Mouse (Mus musculus): Measurements from ENCODE around the gene Calml3. TPM values are rescaled to one million over a fixed set of nuclear protein-coding genes. Genes with fewer than 3 reads are reported as not detected.
"Not testable (repeated sequence)": the region's sequence is repeated elsewhere in the genome, so short reads cannot be mapped to it uniquely, and the experiment has no call there.

The Calml3 gene
- not detected for total RNA-seq (2022)

DNA sequence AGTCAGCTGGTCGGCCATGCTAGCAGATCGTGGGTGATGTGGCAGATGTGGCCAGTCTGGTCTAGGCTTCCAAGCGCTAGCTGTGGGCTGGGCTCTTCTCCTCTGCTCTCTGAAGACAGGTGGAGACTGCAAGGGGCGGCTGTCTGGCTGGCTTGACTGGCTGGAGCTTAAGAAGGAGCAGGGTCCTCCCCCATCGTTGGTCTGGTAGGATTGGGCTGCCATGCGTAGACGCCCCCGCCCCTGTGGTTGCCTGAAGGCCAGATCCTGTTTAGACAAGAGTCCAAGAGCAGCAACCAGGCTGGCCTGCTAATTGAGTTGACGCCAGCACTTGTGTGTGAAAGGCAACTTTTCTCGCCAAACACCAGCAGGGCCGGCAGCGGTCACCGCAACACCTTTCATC is at the start of gene Calml3:
Gene Calml3 (minus strand): TSS at position 131 of the 400 bp plus-strand sequence.
- DNase-seq (ENCODE audit: low spot score) = no peak

DNA sequence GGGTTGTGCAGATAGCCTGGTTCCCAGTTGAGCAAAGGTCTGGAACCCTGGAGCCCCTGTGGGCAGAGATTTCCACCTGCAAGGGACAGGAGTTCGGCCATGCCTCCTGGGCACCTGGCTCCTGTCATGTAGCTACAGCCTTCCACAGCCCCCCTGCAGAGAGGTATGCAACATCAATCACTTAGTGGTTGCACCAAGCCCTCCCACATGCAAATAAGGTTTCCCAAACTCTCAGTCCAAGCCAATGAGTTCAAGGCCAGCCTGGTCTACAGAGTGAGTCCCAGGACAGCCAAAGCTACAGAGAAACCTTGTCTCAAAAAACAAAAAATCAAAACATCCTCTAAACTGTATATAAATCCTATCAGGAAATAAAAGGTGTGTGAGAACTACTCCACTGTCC is 46.2 kb upstream of the Calml3 start:
- DNase-seq (ENCODE audit: low spot score) = no peak

DNA sequence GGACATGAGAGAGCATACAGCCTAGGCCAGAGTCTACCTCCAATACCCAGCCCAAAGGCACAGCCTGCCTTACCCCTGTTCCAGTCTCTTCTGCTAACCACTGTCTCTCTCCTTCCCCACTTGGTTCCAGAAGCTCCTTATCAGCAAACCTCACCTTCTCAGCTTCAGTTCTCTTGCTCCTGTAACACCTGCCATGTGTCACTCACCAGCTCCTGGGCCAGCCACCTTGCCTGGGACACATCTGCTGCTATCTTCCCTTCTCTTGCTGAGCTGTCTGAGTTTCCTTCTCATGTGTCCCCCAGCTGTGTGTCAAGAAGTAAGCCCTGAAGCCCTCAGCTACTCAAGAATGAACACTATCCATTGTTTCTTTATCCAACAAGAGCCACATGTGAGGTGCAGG is 36.5 kb upstream of the Calml3 start:
- not testable (repeated sequence) for DNase-seq (ENCODE audit: low spot score)

DNA sequence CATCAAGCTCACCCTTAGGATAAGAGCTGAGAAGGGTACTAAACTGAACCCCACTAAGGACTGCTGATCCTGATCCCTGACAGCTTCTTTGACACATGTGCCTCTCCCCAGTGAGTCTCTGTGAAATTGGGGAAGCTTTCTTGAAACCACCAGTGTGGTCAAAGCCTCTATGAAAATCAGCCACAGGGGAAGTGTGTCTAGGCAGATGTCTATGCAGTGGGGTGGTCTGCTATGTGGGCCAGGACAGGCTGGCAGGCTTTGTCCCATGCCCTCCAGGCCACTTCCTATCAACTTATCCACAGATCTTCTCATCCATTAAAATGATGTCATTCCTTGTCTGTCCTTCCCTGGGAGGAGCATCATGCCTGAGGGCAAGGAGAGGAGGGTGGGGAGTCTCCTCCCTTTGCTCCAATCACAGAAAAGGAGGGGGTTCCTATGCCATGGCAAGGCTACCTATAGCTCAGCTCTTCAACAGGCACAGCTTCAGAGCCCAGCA is 33.2 kb upstream of the Calml3 start, which contains the start of gene Calm4:
Gene Calm4 (plus strand): TSS at position 446 of the 496 bp plus-strand sequence.
- not testable (repeated sequence) for DNase-seq (ENCODE audit: low spot score)

DNA sequence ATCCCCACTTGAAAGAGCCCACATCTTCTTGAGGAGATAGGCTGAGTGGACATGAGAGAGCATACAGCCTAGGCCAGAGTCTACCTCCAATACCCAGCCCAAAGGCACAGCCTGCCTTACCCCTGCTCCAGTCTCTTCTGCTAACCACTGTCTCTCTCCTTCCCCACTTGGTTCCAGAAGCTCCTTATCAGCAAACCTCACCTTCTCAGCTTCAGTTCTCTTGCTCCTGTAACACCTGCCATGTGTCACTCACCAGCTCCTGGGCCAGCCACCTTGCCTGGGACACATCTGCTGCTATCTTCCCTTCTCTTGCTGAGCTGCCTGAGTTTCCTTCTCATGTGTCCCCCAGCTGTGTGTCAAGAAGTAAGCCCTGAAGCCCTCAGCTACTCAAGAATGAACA is 29.5 kb upstream of the Calml3 start:
- not testable (repeated sequence) for DNase-seq (ENCODE audit: low spot score)

DNA sequence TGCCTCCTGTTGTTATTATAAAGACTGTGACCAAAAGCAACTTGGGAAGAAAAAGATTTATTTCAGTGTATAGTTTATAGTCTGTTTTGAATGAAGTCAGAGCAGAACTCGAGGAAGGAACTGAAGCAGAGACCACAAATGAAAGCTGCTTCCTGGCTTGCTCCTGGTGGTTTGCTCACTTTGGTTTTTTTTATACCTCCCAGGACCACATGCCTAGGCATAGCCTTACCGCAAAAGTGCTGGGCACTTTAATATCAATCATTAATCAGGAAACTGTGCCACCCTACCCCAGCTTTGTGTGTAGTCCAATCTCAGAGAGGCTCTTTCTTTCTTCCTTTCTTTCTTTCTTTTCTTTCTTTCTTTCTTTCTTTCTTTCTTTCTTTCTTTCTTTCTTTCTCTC is 28.3 kb upstream of the Calml3 start:
- no peak for DNase-seq (ENCODE audit: low spot score)

DNA sequence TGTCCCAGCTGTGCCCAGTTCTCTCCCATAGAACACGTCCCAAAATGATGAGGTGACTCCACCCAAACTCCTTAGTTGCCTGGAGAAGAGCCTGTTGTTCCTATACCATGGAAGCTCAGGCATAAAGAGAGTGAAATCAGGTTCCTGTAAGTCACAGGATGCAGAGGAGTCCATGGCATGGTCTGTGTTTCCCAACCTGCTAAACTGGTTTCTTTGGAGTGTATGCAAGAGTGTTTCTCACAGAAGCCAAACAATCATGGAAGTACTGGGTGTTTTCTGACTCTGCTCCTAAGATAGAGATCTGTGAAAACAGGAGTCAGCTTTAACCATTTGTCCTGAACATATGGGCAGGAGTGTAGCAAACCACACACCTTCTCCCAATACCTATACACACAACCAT is 27.9 kb upstream of the Calml3 start:
- DNase-seq (ENCODE audit: low spot score) = no peak

DNA sequence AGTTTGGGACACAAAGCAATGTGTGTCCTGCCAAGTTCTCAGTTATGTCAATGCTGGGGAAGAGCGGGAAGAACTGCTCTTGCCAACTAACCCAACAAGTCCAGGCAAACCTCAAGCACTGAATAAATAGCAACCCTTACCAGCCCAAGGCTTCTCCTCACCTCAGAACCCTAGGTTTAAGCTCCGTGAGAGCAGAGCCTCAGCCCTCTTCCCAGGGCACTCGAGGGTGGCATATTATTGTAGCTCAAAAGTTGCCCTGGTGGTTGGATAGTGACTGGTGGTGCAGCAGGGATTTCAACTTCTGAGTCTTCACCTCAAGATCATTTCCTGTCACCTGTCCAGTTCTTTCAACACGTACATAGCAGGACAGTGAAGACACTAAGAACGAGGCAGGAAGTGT is 27.4 kb upstream of the Calml3 start:
- DNase-seq (ENCODE audit: low spot score) = no peak

DNA sequence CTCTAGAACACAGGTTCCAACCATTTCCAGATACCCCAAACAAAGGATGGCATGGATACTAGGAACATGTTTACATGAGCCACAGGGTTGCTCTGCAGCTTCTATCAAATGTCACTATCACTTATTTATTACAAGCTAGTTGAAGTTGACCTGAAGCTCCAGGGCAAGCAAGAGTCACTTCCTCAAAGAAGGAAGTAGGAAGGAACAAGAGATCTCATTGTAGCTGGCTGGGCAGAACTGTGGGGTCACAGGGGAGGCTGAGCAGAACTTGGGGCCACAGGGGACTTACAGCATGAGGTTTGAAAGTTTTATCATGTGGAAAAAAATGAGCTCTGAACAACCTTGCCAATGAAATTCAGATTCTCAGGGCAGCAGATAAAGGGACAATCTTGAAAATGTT is 21.6 kb upstream of the Calml3 start:
- DNase-seq (ENCODE audit: low spot score) = no peak

DNA sequence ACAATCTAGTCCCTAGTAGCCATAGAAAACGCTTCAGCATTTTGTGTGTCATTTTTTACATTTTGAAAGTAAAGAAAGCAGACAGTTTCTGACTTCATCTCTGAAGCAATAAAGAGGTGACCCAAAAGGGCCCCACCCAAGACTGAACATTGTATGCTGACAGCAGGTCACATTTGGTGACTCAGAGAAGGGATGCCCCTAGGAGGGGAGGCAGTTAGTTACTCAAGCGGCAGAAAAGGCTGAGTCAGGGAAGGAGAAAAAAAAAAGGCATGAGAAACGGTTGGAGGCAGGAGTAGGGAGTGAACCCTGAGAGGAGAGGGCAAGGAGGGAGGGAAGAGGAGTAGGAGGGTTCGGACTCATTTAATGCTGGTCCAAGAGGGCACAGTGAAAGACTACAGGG is 18.0 kb upstream of the Calml3 start:
- no peak for DNase-seq (ENCODE audit: low spot score)

DNA sequence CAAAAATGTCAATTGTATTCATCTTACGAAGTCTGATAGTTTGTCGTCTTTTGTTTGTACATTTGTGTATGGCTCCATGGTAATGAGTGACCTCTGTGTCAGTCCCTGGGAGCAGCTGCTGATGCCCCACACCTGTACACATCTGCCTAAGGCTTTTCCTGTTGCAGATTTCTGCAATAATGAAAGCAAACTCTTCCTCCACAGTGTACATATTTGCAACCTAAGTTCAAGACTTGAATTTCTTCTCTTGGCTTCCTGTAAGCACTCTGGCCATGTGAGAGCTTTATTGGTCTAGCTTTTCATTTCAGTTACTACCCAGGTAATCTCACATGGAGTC is 14.6 kb upstream of the Calml3 start:
- DNase-seq (ENCODE audit: low spot score) = no peak

DNA sequence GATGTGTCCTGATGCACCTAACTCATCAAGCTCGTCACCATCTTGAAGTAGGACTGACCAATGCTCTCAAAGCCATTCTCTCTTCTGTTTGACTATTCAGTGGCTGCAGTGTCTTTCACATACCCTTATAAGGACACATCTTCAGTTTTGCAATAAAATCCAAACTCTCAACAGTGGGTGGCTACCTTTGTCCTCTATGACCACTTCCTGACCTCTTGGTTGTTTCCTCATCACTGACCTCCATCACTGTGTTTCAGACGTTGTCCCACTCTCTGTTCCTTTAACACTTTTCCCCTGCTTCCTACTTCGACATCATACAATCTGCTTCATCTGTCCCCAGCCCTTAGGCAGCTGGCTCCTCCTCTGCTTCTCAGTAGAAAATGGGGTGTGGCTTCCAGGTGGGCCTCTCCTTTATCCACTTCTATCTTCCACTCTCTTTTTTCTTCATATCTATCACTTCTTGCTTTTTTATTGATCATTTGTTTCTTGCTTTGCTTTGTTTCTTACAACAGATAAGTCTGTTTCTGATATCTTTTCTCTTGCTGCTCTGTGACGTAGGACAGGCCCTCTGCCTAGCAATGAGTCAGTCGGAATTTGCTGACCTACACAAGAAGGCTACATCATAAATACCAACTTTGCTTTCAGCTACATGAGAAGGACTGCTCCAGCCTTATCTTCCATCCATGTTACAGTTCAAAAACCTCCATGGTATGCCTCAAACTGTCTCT is 14.1 kb upstream of the Calml3 start:
- no peak for DNase-seq (ENCODE audit: low spot score)

DNA sequence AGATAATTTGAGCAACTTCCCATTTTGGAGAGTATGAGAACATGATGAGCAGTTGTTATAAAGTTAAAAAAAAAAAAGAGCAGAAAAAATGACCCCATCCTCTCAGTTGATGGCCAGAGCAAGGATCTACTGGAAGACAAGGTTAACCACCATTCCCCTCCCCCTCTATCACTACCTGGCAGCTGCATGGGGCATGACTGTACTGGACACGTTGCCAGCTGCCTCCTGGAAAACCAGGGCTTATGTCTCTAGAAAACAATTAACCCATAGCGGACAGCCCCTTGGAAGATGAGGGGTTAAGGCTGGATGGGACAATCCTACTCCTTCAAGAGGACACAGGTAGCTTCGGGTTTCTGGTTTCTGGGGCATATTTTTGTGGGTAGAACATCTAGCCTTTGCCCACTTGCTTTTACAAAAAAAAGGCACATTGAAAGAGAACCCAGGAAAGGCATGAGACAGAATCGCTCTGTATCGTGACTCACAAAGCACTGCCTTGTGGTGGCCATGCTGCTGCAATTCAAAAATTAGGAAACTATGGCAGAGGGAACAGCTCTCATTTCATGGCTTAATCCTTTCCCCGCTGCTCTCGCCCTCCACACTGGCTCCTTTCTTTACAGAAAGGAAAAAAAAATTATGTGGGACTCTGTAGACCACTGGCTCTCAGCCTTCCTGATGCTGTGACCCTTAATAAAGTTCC is 3.2 kb upstream of the Calml3 start:
- no peak for DNase-seq (ENCODE audit: low spot score)

DNA sequence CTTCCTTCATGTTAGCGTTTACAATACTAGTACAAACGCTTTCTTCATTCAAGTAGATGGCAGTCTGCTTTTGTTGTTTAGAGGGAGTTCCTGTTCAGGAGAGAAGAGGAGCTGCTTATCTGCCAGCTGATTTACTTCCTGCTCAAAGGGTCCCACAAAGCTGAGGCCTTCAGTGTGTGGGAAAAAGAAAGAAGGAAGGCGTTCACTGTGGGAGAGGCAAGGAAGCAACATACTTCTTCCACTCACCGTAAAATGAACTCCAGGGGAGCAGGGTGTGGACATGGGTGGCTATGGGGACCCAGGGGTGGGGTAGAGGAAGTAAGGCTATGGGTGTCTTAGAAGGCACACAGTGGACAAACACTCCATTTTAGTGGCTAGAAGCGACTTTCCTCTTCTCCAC is 1.5 kb upstream of the Calml3 start:
- no peak for DNase-seq (ENCODE audit: low spot score)

DNA sequence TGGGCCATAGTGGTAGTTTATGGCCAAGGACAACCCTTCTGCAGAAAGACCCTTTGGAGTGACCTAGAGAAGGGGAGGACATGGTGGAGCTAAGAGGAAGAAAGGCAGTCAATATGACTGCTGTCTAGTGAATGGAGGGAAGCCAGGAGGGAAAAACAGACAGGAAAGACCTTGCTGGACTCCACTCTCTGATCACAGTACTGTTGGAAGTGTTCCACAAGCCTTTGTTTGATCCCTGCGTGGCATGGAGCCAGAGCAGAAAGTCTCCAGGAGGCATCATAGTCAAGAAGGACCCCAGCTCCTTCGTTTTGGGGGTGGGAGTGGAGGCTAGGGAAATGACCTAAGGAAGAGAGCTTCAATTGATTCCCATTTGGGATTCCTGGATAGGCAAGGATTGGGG is 1.0 kb upstream of the Calml3 start:
- DNase-seq (ENCODE audit: low spot score) = no peak

DNA sequence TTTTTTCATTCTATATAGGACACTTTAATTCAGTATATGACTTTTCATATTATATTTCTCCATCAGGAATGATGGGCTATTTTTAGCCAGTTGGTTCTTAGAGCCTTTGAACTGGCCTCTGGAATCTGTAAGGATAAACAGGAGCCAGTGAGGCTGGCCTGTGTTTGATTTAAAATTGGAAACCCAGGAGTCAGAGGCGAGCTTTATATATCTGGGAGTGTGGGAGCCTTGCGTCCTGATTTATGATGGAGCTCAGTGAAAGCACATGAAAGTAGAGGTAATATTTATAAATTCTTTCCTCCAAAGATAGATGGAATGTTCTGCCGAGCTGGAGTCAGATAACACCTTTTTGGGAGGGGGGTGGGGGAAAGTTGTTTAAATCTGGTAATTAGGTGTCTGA is 4.7 kb downstream of the Calml3 start:
- DNase-seq (ENCODE audit: low spot score) = no peak

DNA sequence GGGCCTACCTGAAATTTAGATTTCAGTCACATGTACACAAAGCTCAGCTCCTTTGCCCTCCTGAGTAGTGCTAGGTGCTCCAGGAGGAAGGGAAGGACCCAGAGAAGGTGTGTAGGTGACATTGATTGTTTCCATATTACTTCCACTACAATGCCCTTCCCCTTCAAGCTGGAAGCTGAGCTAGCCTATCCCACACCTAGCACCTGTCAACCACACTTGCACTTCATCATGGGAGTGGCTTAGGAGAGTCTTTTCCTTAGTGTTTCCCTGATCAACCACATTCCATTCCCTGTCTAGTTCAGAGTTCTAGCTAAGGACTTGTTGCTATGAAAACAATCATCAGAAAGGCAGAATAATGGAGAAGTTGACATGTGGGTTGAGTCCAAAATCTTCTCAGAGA is 5.4 kb downstream of the Calml3 start:
- DNase-seq (ENCODE audit: low spot score) = no peak

DNA sequence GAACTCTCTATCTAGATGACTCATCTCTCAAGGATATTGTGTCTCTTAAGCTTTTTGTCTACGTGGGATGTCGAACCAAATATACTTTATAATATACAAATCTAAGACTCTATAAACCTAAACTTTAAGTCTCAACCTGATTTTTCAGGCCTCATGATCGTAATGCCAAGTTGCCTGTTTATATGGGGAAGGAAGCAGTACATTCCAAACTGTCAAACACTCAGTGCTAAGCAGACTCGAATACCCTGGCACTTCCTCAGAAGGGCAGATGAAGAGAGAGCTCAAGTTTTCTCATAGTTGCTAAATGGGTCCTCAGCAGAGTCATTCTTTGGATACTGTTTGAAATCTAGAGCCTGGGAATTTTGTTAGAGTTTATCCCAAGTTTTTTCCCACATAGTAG is 7.5 kb downstream of the Calml3 start:
- DNase-seq (ENCODE audit: low spot score) = no peak

DNA sequence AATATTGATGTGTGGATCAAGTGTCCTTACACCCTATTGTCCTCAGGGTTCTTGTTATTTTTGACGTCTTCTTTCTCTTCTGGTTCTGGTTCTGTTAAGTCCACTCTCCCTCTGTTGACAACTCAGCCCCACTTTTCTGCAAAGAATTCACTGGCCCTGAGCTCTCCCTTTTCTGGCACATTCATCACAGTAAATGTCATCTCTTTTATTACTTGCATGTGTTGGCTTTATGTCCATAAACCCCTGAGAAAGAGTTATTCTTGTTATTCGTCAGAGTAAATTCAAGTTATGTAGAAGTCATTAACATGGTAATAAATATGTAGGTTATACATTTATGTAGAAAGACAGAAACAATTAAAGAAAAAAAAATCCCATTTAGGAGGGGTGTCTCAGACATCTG is 14.6 kb downstream of the Calml3 start:
- DNase-seq (ENCODE audit: low spot score) = no peak

DNA sequence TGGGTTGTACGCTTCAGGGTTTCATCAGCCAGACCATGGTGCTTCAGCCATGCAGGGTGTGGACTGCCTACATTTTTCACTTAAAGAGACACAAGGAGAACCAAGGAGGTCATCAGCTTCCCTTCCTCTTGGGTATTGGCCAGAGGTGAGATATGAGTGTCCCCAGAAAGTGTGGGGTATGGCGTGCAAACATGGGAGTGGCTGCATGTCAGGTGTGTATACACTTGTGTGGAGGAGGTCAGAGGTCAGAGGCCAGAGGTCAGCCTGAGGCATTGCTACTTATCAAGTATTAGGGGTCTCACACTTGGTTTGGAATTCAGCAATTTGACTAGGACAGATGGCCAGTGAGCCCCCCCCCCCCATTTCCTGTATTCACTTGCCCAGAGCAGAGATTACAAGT is 15.5 kb downstream of the Calml3 start:
- DNase-seq (ENCODE audit: low spot score) = no peak

DNA sequence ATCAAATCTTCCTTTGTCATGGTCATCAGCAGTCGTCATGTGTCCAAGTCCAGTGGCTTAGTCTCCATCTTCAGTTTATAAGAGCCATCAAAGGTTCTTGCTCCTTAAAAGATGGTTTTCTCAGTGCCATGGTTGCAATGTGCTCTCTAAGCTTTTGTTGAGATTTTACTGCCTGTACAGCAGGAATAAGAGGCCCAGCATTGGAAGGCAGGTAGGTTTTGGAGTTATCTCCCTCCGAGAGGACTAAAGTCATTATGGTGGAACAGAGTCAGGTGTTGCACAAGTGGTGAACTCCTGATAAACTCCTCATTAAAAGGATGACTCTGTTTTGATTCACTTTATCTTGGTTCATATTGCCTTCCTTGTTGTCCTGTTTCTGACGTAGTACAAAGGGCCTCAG is 16.5 kb downstream of the Calml3 start:
- no peak for DNase-seq (ENCODE audit: low spot score)

DNA sequence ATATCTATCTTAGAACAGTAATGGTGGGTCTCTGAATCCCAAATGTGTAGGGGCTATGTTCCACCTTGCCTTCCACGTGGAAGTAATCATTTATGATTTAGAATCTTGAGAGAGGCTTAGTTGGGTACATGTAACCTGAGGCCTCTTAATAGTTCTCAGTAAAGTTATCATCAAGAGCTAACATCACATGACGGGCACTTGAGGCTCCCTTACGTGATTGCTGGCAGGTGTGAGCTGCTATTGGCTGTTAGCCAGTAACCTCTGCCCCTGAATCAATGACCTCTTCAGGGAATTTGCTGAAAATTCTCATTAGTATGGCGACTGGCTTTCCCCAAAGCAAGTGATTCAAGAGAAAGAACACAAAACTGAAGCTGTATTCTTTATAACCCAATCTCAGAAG is 17.0 kb downstream of the Calml3 start:
- DNase-seq (ENCODE audit: low spot score) = no peak

DNA sequence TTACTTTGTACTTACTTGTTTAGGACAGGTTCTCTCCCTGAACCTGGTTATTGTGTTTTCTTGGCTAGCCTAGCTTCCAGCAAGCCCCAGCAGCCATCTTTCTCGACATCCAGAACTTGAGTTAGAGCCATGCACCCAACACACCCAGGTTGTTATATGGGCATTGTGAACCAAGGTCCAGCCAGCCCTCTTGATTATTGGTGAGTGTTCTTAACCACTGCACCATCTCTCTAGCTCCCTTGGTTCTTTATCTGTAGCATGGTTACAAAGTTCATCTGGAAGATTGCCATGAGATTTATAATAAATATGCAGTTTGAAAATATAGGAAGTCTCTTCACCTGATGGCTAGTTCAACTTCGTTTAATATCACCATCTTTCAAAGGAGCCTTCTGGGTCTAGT is 20.5 kb downstream of the Calml3 start:
- DNase-seq (ENCODE audit: low spot score) = no peak
